Mouse (Mus musculus) fibroblast of lung, adult 2 months (primary cell): Measurements from ENCODE around the gene B4galt2.

Experiments
- DNase-seq: peaks from one replicate; pipeline ENCODE4 v3.0.0-alpha.2; 2011; ENCODE audit warnings: low read depth

Gene B4galt2

GRCm38 (mm10) chr4:117882701-117883691 lies at the start of gene B4galt2:
Gene B4galt2 (minus strand): TSS chr4:117883487.
- DNase-seq, result no peak

GRCm38 (mm10) chr4:117929391-117929881 lies 46.1 kb upstream of the B4galt2 start, which contains the start of gene Artn:
Gene Artn (minus strand): TSS chr4:117929763.
- no peak for DNase-seq

GRCm38 (mm10) chr4:117928699-117929241 lies 45.5 kb upstream of the B4galt2 start:
- DNase-seq, result peak; percentile 49

- DNase-seq, result no peak
Measured at GRCm38 (mm10) chr4:117928234-117928633, 44.9 kb upstream of the B4galt2 start.

- no peak for DNase-seq
Measured at GRCm38 (mm10) chr4:117926545-117927482, 43.5 kb upstream of the B4galt2 start.

- no peak for DNase-seq
Measured at GRCm38 (mm10) chr4:117924916-117925315, 41.6 kb upstream of the B4galt2 start.

- DNase-seq, result no peak
Measured at GRCm38 (mm10) chr4:117923450-117923849, 40.2 kb upstream of the B4galt2 start.

- DNase-seq, result no peak
Measured at GRCm38 (mm10) chr4:117921358-117921757, 38.1 kb upstream of the B4galt2 start.

GRCm38 (mm10) chr4:117918762-117919161 lies 35.5 kb upstream of the B4galt2 start:
- no peak for DNase-seq

- DNase-seq, result no peak
Measured at GRCm38 (mm10) chr4:117918261-117918660, 35.0 kb upstream of the B4galt2 start.

GRCm38 (mm10) chr4:117917847-117918246 lies 34.6 kb upstream of the B4galt2 start:
- DNase-seq, result no peak

- DNase-seq, result no peak
Measured at GRCm38 (mm10) chr4:117917402-117917801, 34.1 kb upstream of the B4galt2 start.

- DNase-seq, result no peak
Measured at GRCm38 (mm10) chr4:117916386-117916785, 33.1 kb upstream of the B4galt2 start.

- DNase-seq, result no peak
Measured at GRCm38 (mm10) chr4:117915489-117916105, 32.3 kb upstream of the B4galt2 start.

- DNase-seq, result peak; percentile 82
Measured at GRCm38 (mm10) chr4:117914591-117915442, 31.5 kb upstream of the B4galt2 start, which contains the start of gene Ipo13. Gene Ipo13 (minus strand): TSS chr4:117914999.

- no peak for DNase-seq
Measured at GRCm38 (mm10) chr4:117914031-117914430, 30.7 kb upstream of the B4galt2 start.

GRCm38 (mm10) chr4:117913421-117913820 lies 30.1 kb upstream of the B4galt2 start:
- DNase-seq, result no peak

- no peak for DNase-seq
Measured at GRCm38 (mm10) chr4:117912685-117913273, 29.5 kb upstream of the B4galt2 start.

GRCm38 (mm10) chr4:117912131-117912561 lies 28.9 kb upstream of the B4galt2 start:
- no peak for DNase-seq
